Mouse (Mus musculus) testis, adult 2 months (tissue): ENCODE data around the gene Cypt12.

ENCODE experiments used
- CTCF ChIP-seq: fragments of 200-500 bp; IDR thresholded peaks from 2 replicates; pipeline ENCODE4 v1.5.1; 2012; ENCODE audit warnings: low read depth, mild to moderate bottlenecking, inconsistent platforms, low read length, moderate library complexity; ENCODE audit not compliant: control insufficient read depth, insufficient read depth, insufficient replicate concordance
- POLR2A ChIP-seq: fragments of 200-500 bp; IDR thresholded peaks from 2 replicates; pipeline ENCODE4 v1.6.1; 2012; ENCODE audit warnings: low read depth, mild to moderate bottlenecking, inconsistent platforms, low read length, moderate library complexity; ENCODE audit not compliant: control insufficient read depth

- TF ChIP-seq CTCF (no peak), POLR2A (peak; percentile 95)
Observed at GRCm38 (mm10) chr3:17948299-17948698, at the start of gene Cypt12.
